Mouse (Mus musculus) hindbrain, embryonic 16.5 days (tissue): ENCODE measurements around the gene Olfr829. TPM values are rescaled to one million over a fixed set of nuclear protein-coding genes. Genes with fewer than 3 reads are reported as not detected.
"Not testable (repeated sequence)": the region's sequence is repeated elsewhere in the genome, so short reads cannot be mapped to it uniquely, and the experiment has no call there.

ENCODE experiments used
- ATAC-seq: fragments of 200-750 bp; cut with Nextera tagmentation; 2 replicates; pipeline ENCODE4 v1.8.0; 2017; ENCODE audit warnings: moderate TSS enrichment, moderate library complexity
- H3K27ac ChIP-seq: fragments of 300-500 bp; sonication (generic); 2 replicates; pipeline ENCODE4 v1.5.1; 2014; ENCODE audit warnings: low read depth, mild to moderate bottlenecking, control low read depth, low read length, moderate library complexity
- H3K27me3 ChIP-seq: fragments of 300-500 bp; sonication (generic); replicated peaks from 2 replicates; pipeline ENCODE4 v1.6.1; 2014; ENCODE audit warnings: low read length; ENCODE audit not compliant: control insufficient read depth, insufficient read depth
- H3K36me3 ChIP-seq: fragments of 300-500 bp; sonication (generic); 2 replicates; pipeline ENCODE4 v1.6.1; 2014; ENCODE audit warnings: mild to moderate bottlenecking, low read length, moderate library complexity, mixed read lengths; ENCODE audit not compliant: control insufficient read depth, insufficient read depth
- H3K4me1 ChIP-seq: fragments of 300-500 bp; sonication (generic); 2 replicates; pipeline ENCODE4 v1.6.1; 2014; ENCODE audit warnings: low read depth, low read length; ENCODE audit not compliant: control insufficient read depth, insufficient read depth
- H3K4me2 ChIP-seq: fragments of 300-500 bp; sonication (generic); 2 replicates; pipeline ENCODE4 v1.6.1; 2014; ENCODE audit warnings: mild to moderate bottlenecking, low read length, control low read depth, moderate library complexity
- H3K4me3 ChIP-seq: fragments of 300-500 bp; sonication (generic); 2 replicates; pipeline ENCODE4 v1.5.1; 2014; ENCODE audit warnings: mild to moderate bottlenecking, low read length, control low read depth, moderate library complexity
- H3K9ac ChIP-seq: fragments of 300-500 bp; sonication (generic); 2 replicates; pipeline ENCODE4 v1.6.1; 2014; ENCODE audit warnings: low read depth, mild to moderate bottlenecking, control low read depth, low read length, moderate library complexity
- H3K9me3 ChIP-seq: fragments of 300-500 bp; sonication (generic); 2 replicates; pipeline ENCODE4 v1.6.1; 2014; ENCODE audit warnings: mild to moderate bottlenecking, low read length, moderate library complexity; ENCODE audit not compliant: control insufficient read depth
- WGBS: fragments of 180-500 bp; shearing (Covaris S2); extraction: QIAGEN DNeasy Blood & Tissue Kit; methylation state at CpG from one replicate; pipeline ENCODE4 v1.1.7; 2014; 5-methylcytosine and 5-hydroxymethylcytosine counted together
- polyA plus RNA-seq: library from polyadenylated mRNA; unstranded; fragments of >200 nt; fragmentation: Nextera tagmentation; extraction: Ambion mirVana; gene quantifications from 2 replicates; pipeline ENCODE4 v1.2.1, GENCODE M21; 2015

Gene Olfr829
- polyA plus RNA-seq = not detected in 2 replicates

GRCm38 (mm10) chr9:18854633-18855032, at the start of gene Olfr829:
Olfr829 (plus strand) TSS chr9:18854933.
- Histone ChIP-seq H3K9ac (no peak within 1 kb of the TSS), H3K9me3 (no peaks in the 10 kb centered on the region), H3K27me3 (no peaks in the 10 kb centered on the region), H3K36me3 (no peaks in the 10 kb centered on the region), H3K4me1 (no peaks in the 10 kb centered on the region), H3K4me2 (no peak within 1 kb of the TSS), H3K27ac (no peak within 1 kb of the TSS), H3K4me3 (no peak within 1 kb of the TSS)
- no peak for ATAC-seq
- WGBS = 77% methylated on average over 1 of the region's 1 CpGs

- Histone ChIP-seq H3K4me2 (no peak within 1 kb of the TSS), H3K9ac (no peak within 1 kb of the TSS), H3K9me3 (no peaks in the 10 kb centered on the region), H3K4me1 (no peaks in the 10 kb centered on the region), H3K27me3 (no peaks in the 10 kb centered on the region), H3K27ac (no peak within 1 kb of the TSS), H3K4me3 (no peak within 1 kb of the TSS), H3K36me3 (no peaks in the 10 kb centered on the region)
- ATAC-seq = no peak
Measured at GRCm38 (mm10) chr9:18819426-18819825, 35.3 kb upstream of the Olfr829 start, which contains the start of gene Olfr828. Olfr828 (minus strand) TSS chr9:18819526.

GRCm38 (mm10) chr9:18874393-18874792, 19.7 kb downstream of the Olfr829 start, which contains the start of gene Olfr830:
Olfr830 (plus strand) TSS chr9:18874693.
- ATAC-seq = no peak
- H3K4me1 ChIP-seq = no peaks in the 10 kb centered on the region
- H3K4me2 ChIP-seq = no peak within 1 kb of the TSS
- H3K36me3 ChIP-seq = no peaks in the 10 kb centered on the region
- H3K27ac ChIP-seq = no peak within 1 kb of the TSS
- no peaks in the 10 kb centered on the region for H3K27me3 ChIP-seq
- no peak within 1 kb of the TSS for H3K4me3 ChIP-seq
- H3K9ac ChIP-seq = no peak within 1 kb of the TSS
- H3K9me3 ChIP-seq = no peaks in the 10 kb centered on the region

- H3K4me3 ChIP-seq, H3K9me3 ChIP-seq, H3K9ac ChIP-seq, ATAC-seq, H3K4me1 ChIP-seq, H3K27me3 ChIP-seq, H3K36me3 ChIP-seq, H3K27ac ChIP-seq, H3K4me2 ChIP-seq: not testable (repeated sequence)
- WGBS = 75% methylated on average over 2 of the region's 2 CpGs
Measured at GRCm38 (mm10) chr9:18907699-18908098, 53.0 kb downstream of the Olfr829 start.

Other genes with a start within 250 kb of the Olfr829 start
- 0.09 TPM in 1 of 2 replicates, not detected in the other for gene Muc16, start 180.4 kb upstream of the Olfr829 start, polyA plus RNA-seq
- not detected in 2 replicates for gene Olfr24, start 90.9 kb upstream of the Olfr829 start, polyA plus RNA-seq
- gene Olfr828, start 35.4 kb upstream of the Olfr829 start, polyA plus RNA-seq = not detected in 2 replicates
- not detected in 2 replicates for gene Olfr830, start 19.8 kb downstream of the Olfr829 start, polyA plus RNA-seq
- gene Olfr832, start 82.2 kb downstream of the Olfr829 start, polyA plus RNA-seq = not detected in 2 replicates
- not detected in 2 replicates for gene Olfr834, start 133.1 kb downstream of the Olfr829 start, polyA plus RNA-seq
- gene Olfr835, start 177.8 kb downstream of the Olfr829 start, polyA plus RNA-seq = not detected in 2 replicates